Mouse (Mus musculus): ENCODE measurements at regions not wholly inside any gene's neighbourhood (a gene's known extent, or its start where the extent isn't known, plus 50 kb on each side); places are given as distances from the start of the nearest gene placed in this dataset.
A peak's percentile ranks its signal among the peaks of the same experiment; 100 is the strongest.

DNA sequence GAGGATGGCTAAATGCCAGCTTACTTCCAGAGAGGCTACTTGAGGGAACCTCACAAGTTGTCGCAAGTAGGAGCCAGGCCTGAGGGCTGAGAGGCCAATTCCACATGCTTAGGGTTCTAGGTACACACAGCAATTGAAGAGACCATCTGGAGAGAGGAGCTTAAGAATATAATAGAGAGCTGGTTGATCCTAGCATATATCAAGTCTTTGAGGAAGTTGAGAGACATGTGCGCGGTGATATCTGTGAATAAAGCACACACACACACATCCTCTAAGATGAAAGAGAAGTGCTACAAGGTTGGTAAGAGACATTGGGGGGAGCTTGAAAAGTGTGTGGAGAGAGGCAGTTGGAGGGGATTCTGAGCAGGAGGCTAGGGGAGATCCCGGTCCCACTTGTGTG lies 189.5 kb downstream of the Zfp462 start:
- peak; percentile 79 for DNase-seq (ENCODE audit: extremely low read depth, low read depth)

DNA sequence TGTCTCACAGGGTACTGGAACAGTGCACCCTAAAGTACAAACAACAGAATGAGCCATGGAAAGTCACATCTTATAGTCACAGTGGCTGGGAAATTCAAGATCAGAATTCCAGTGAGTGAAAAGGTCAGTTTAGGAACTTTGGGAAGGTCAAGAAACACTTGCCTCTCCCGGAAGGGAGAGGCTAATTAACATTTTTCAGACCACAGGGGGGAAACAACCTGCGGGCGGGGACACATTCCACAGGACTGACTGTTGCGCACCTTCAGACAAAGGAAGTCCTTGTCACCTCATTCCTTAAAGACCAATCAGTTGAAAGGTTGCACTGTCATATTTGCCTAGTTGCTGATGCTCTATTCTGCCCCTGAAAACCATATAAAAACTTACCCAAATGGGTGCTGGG lies 189.9 kb downstream of the Zfp462 start:
- DNase-seq (ENCODE audit: extremely low read depth, low read depth) = no peak

DNA sequence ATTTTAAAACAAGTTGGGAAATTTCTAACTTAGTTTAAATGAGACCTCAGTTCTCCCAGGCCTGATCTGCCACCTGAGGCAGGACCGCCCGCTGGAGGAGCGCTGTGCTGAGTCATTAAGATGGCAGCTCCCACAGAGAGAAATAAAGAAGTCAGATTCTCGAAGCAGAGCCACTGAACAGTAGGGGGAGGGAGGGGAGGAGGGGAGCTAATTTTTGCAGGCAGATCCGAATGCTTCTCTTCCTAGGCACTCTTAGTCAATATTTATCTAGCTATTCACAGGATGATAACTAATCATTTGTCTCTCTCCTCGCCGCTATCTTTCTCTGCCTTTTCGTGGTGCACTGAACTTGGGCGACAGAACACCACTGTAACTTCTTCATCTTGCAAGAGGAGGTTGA lies 191.4 kb downstream of the Zfp462 start:
- DNase-seq (ENCODE audit: extremely low read depth, low read depth) = peak; percentile 72

DNA sequence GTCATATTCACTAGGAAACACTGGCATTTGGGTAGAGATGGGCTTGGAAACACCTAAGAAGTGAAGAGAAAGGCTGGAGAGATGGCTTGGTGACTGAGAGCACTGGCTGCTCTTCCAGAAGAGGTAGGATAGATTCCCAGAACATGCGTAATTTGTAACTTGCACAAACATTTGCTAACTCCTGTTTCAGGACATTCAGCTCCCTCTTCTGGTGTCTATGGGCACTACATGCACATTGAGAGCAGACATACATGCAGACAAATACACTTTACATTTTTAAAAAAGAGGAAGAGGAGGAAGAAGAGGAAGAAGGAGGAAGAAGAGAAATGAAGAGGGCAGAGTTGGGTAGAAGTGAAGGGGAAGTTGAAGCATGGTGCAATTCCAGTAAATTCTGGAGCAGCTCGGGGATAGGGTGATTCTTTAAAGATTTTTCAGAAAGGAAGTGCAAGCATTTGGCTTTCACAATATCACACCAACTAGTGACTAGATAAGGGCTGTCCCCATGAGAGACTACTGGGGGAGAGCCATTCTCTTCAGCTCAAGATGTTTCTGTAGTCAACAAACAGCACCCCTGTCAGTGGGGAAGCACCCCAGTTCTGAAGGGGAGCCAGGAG lies 193.0 kb downstream of the Zfp462 start:
- DNase-seq (ENCODE audit: extremely low read depth, low read depth) = peak; percentile 71

DNA sequence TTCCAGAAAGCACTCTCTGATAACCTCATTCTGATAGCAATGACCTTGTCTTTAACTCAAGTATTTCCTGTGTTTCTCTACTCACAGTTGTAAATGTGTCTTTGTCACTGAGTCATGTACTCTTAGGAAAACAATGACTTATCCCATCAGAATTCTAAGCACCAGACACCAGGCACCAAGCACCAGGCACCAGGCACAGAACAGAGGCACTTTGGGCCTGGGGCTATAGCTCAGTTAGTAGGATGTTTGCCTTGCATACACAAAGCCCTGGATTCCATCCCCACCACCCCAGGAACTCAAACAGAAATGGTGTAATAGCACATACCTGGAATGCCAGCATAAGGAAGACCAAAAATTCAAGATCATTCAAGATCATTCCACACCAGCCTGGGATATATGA lies 196.5 kb downstream of the Zfp462 start:
- DNase-seq (ENCODE audit: extremely low read depth, low read depth) = no peak

DNA sequence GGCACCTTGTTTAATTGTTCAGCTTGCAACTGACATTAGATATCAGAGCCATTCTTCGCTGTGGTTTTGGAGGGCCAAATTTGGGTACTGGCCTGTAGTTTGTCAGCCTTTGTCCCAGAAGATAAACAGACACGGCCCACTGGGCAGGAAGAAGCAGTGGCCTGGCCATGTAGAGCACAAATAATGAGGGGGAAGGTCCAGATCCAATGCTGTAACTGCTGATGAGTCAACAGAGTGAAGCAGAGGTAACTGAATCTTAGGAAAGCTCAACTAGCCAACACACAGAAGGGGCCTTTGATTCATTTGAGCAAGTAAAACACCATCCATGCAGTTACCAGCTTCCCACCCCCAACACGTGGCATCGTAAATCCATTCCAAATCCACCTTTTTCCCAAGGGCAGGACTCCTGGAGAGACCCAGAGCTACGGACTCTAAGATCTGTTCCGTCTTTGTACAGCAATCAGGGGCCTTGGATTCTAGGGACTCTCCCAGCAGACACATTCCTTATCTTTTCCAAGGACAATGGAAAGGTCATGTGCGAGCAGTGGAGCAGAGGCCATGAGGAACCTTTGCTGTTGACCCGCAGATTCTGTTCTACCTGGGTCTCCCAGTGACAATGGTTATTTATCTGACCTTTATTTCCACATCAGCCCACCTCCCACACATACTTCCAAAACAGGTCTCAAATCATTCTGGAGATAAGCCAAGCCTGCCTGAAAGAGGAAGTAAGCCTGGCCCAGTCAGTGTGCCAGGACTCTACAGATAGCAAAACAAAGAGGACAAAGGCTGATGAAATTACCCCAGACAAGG lies 197.3 kb downstream of the Zfp462 start:
- peak; percentile 84 for DNase-seq (ENCODE audit: extremely low read depth, low read depth)

DNA sequence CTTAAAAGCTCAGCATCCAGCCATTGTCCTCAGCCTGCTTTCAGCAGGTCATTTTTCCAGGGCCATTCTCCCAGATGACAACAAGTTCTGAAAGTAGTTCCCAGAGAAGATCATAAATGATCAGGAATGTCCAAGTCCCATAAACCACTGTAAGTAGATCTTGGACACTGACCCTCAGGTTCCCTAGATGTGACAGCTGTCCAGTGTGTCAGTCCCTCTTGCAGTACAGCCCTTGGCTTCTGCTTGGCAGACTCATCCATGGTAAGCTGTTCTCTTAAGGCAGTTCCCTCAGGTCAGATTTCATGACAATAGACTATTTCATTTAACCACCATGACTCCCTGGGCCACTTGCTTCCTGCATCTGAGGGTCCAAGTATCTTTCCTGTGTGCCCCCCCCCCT lies 198.6 kb downstream of the Zfp462 start:
- no peak for DNase-seq (ENCODE audit: extremely low read depth, low read depth)

DNA sequence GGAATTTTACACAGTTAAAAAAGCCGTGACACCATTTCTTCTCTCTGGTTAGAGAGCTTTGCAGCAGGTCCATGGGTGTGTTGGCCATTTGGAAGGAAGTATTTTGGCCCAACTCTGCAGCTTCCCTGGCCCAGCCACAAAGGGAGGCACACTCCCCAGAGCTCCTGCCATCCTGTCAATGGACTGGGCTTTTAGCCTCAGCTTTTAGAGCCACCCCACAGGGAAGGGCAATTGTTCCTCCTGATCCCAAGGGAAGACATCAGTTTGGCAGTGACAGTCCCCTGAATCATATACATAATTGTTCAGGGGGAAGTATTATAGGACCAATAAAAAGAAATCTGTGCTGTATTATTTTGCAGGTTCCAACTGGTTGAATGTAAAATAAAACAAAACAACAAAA lies 200.1 kb downstream of the Zfp462 start:
- no peak for DNase-seq (ENCODE audit: extremely low read depth, low read depth)

DNA sequence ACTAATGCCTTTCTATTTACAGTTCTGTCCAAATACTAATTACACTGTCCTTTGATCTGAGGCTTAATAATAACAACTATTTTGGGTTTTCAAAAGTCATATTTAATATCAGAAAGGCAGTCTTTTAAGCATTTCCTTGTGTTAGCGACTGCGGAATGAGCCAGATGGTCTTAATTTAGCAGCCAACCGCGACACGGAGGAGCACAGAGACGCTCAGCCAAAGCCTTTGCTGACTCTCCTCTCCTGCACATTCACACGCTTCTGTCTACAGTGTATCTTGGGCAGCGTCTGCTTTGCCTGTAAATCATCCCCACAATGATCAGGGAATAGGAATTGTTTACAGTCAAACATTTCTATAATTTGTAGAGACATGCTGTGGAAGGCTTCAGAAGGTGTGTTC lies 201.1 kb downstream of the Zfp462 start:
- DNase-seq (ENCODE audit: extremely low read depth, low read depth) = no peak

DNA sequence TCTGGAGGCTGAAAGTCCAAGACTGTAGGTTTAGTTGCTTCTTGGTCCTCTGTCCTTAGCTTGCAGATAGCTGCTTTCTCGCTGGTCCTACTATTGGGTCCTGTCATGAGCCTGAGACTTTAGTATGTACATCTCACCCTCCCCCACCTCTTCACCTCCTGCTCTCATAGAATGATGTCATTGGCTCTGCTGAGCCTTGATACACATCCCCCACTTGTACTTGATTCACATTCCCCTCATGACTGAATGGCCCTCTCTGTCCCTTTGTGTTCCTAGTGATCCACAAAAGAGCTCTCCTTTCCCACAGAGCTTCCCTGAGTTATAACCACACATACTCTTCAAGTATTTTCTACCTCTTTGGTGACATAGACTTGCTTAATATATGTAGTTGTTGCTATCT lies 201.5 kb upstream of the Rad23b start:
- DNase-seq (ENCODE audit: extremely low read depth, low read depth) = no peak

DNA sequence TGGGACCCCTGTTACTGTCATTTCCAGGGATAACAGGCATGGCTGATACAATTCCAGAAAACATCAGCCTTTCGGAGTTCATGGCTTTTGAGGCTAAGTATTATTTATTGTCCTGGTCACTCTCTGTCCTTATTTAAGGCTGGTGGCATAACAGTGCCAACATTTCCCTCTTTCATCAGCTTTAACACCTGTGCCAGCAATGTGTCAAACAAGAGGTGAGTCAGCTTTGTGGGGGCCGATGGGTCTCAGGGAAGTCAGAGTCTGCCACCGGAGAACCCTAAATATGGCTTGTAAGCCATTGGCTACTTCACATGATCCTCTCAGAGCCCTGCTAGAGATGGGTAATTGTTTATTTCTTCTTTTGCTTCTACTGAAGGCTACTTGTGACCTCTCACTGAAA lies 195.3 kb upstream of the Rad23b start:
- no peak for DNase-seq (ENCODE audit: extremely low read depth, low read depth)

DNA sequence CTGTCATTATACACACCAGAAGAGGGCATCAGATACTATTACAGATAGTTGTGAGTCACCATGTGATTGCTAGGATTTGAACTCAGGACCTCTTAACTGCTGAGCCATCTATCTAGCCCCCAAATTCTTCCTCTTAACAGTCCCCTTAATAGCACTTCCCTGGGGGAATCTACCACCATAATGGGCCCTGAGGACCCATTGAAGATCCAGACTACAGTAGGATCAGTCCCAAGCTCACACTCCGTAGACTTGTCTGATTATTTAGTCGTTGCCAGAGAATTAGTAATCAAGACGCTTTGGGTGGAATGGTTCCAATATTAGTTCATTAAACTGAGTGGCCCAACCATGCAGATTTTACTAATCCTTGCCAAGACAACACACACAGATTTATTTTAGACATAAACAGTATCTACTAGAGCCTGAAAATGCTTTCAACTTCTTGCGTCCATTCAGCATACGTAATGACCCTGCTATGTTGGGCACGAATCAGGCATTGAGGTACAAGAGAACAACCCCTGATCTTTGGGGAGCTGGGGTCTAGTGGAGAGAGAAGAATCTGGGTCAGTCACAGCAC lies 191.6 kb upstream of the Rad23b start:
- no peak for DNase-seq (ENCODE audit: extremely low read depth, low read depth)

DNA sequence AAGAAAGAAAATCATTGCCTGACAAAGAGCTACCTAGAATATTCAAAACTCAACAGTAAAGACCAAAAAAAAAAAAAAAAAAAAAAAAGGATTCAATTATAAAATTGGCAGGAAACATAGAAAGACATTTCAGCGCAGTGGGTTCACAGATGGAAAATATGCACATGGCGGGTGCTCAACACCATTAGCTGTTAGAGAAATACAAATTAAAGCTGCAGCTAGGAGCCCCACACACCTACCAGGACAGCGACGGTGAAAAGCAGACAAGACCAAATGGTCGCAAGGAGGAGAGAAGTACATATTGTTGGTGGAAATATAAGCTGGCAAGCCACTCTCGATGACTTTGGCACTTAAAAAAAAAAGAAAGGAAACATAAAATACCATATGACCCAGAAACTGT lies 183.6 kb upstream of the Rad23b start:
- no peak for DNase-seq (ENCODE audit: extremely low read depth, low read depth)

DNA sequence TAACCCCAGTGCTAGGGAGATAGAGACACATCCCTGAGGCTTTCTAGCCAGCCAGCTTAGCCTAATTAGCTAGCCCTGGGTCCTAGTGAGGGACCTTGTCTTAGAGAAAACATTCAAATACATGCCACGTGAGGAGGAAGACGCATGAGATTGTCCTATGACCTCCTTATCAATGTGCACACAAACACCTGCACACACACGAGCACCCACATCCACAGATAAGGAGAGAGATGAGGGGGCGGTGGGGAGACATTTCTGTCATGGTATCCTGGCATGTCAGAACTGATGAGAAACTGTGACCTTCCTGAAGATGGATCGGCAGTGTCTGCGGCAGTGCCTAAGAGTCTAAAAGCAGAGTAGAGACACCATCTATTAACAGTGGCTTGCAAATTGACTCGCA lies 180.8 kb upstream of the Rad23b start:
- DNase-seq (ENCODE audit: extremely low read depth, low read depth) = no peak

DNA sequence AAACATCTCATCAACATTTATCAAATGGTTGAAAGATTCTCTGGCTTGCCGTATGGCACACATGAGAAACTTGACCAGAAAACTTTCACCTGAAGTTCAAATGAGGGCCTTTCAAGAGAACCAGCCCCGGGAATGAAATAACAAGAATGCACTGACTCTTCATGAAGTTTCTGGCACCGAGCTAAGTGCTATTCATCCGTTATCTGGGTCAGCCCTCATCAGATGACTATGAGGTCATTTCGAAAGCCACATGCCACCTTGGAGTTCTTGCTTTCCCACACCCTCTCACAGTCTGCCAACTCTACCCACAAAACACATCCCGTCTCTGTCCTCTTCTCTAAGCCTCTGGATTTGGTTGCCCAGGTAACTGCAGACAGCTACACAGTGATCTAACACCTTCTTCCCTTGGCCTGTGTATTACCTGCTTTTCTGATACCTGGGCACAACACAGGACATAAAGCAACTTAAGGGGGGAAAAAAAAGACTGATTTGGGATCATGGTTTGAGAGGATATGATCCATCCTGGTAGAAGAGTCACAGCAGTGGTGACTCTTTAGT lies 177.4 kb upstream of the Rad23b start:
- DNase-seq (ENCODE audit: extremely low read depth, low read depth) = no peak

DNA sequence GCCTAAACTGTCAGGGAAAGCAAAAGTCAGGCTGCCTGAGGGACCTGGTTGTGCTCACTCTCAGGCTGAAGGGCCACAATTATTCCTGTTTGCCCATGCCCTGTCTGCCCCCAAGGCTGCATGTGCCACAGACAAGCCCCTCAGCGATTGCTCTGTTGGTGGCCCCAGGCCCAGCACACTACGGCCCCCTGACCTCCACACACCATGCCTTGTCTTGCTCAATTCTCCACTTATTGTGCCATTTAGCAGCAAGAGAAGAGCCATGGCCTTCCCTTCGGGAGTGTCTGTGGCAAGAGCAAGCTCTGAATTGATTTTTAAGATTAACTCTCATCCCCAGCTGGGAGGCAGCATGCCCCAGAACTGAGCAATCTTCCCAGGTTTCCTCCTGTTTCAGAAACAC lies 173.8 kb upstream of the Rad23b start:
- no peak for DNase-seq (ENCODE audit: extremely low read depth, low read depth)

DNA sequence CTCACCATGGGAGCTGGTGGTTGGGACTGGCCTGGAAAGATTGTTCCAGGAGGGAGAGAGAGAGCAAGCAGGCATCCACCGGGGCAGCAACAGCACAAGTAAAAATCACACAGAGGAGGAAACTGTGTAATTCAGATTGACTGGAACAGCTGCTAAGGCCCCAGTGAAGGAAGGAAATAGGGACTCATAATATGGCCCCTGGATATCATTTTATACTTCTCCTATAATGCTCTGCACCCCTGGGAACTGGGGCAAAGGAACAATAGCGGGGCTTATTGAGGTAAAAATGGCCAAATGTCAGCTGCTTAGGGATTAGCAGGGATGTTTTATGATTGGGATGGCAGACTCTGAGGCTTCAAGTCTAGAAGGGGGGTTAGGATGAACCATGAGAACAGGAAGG lies 170.4 kb upstream of the Rad23b start:
- no peak for DNase-seq (ENCODE audit: extremely low read depth, low read depth)

DNA sequence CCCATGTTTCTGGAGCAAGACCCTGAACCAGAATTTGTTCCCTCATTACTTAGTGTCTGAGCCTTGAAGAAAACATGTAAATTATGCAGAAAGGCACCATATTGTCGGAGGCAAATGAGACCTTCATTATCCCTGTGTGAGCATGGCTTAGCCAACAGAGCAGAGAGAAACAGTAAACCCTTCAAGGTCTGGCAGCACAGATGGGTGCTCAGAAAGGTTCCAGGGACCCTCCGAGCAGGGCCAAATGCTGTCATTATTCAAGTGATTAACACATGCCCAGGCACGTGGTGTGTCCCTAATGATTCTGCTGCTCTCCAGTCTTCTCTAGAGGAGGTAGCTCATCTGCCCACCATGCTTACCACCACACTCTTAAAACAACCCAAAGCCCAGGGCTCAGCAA lies 166.3 kb upstream of the Rad23b start:
- DNase-seq (ENCODE audit: extremely low read depth, low read depth) = no peak

DNA sequence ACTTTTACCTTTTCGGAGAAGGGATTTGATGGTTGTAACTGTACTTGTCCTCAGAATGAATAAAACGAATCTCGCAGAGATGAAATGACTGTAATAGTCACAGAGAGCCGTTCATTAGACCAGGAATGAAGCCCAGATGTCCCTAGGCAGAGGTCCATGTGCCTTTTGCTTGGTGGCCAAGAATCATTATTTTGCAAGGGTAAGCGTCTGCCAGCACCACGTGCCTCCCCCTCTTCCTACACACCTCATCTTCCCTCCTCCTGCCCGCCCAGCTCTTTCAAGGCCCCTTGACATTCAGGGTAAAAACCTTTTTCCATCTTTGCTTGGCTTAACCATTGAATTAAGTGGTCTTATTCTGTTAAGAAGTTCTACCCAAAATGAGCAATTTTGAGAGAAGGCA lies 161.1 kb upstream of the Rad23b start:
- no peak for DNase-seq (ENCODE audit: extremely low read depth, low read depth)

DNA sequence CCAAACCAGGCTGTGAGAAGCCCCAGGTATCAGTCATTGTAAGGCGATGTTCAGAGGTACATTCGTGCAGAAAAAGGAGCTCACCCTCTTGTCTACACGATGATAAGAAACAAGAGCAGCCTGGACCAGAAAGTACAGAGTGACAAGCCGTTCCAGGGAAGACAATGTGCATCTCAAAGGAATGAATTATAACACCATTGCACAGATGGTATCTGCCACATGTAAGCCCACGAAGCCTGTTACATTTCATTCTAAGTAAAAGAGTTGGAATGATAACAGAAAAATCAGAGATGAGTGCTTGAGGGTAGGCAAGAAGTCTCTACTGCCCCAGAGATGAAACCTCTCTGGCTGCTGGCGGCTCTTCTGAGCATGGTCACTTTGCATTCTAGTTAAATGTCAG lies 159.3 kb upstream of the Rad23b start:
- no peak for DNase-seq (ENCODE audit: extremely low read depth, low read depth)

DNA sequence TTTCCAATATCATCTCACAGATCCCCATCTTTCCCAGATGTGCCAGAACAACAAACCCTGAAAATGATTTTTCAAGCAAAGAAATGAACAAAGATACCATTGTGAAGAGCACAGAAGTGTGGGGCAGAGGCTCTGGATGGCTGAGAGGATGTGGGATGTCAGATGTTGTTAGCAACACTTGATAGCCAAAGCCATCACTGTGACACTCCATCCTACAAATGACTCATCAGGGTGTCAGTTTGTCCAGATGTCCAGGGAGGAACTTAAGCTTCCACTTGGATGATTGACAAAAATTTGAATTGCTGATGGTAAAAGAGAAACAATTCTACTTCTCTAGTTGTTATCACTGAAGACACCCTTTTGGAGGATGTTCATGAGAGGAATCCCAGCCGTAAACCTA lies 155.8 kb upstream of the Rad23b start:
- DNase-seq (ENCODE audit: extremely low read depth, low read depth) = no peak

DNA sequence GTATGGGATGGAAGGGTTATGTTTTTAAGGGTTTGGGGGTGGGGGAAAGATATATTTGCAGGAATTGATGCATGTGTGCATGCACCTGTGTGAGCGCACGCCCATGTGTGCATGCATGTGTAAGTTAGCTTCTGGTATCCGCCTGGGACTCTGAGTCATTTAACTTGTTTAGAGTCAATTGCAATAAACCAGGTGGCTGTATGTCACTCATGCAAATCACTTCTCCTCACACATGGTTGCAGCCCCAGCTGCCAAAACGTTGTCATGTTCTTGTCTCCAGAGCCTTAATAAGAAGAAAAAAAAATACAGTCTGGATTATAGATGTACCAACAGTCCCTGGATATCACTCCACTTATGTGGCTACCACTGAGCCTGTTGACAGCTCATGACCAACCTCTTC lies 155.3 kb upstream of the Rad23b start:
- no peak for DNase-seq (ENCODE audit: extremely low read depth, low read depth)
